Mouse (Mus musculus) gonadal fat pad, adult 2 months (tissue): Measurements from ENCODE around the gene Scd4. TPM values are rescaled to one million over a fixed set of nuclear protein-coding genes. Genes with fewer than 3 reads are reported as not detected.

ENCODE experiments used
- DNase-seq: peaks from one replicate; pipeline ENCODE4 v3.0.0-alpha.2; 2012; ENCODE audit warnings: low read depth
- polyA plus RNA-seq: library from polyadenylated mRNA; depleted of rRNA; stranded (reverse); fragments of >200 nt; gene quantifications from 2 replicates; pipeline ENCODE4 v1.2.3, GENCODE M21; 2012; rRNA removed

The Scd4 gene
- polyA plus RNA-seq, 1 experiment: 0.73 TPM

DNA sequence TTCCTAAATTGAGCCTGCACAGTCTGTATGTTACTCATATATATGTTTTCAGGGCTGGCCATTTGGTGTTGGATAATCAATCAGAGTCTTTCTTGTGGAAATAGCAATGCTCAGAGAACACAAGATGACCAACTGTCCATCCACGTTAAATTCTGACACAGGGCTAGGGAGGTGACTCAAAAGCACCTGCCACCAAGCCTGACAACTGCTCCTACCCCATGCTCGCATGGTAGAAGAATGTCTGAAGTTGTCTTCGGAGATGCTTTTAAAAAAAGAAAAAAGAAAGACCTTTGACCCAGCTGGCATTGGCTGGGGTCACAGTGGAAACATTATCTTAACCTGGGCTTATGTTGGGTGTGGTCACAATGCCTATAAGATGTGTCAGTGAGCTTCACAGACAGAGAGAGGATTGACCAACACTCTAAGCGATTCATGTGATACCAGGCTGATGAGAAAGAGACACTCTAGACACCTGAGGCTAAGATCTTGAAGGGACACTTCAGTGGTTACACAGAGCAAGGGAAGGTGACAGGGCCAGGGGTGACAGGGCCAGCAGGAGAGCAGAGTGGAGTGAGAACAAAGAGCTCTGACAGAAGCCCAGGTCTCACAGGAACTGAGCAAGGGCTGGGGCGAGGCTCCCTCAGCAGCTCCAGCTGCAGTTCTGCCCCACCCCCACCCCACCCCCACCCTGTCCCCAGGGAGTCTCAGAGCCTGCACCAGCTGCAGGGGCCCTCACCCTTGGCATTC is 44.9 kb downstream of the Scd4 start:
- no peak for DNase-seq

DNA sequence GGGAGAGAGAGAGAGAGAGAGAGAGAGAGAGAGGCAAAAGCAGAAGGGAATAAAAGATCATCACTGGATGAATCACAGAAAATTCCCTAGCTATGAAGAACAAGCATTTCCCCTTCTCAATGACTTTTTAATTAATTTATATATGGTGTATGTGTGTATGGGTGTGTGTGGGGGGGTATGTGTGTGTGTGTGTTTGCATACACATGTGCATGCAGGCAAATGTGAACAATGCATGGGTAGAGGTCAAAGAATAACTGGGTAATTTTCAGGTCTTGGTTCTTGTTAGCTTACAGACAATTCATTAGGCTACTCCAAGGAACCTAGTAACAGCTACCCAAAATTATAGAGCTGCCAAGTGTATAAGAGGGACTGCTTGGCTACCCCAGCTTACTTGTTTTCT is 46.2 kb downstream of the Scd4 start:
- DNase-seq: no peak

DNA sequence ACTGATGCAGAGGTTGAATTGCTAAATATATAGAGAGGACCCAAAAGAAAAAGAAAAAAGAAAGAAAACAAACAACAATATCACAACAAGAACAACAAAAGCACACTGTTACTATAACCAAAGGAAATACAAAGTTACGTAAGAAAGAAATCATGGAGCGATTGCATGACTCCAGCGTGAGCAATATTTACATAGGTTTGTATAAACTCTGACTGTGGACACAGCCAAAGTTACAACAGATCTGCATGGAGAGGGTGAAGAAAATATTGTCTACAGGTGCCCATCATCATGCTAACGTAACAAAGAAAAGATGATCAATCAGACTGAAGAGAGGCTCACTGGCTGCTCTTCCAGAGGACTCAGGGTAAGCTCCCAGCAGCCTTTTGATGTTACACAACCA is 47.2 kb downstream of the Scd4 start:
- no peak for DNase-seq

DNA sequence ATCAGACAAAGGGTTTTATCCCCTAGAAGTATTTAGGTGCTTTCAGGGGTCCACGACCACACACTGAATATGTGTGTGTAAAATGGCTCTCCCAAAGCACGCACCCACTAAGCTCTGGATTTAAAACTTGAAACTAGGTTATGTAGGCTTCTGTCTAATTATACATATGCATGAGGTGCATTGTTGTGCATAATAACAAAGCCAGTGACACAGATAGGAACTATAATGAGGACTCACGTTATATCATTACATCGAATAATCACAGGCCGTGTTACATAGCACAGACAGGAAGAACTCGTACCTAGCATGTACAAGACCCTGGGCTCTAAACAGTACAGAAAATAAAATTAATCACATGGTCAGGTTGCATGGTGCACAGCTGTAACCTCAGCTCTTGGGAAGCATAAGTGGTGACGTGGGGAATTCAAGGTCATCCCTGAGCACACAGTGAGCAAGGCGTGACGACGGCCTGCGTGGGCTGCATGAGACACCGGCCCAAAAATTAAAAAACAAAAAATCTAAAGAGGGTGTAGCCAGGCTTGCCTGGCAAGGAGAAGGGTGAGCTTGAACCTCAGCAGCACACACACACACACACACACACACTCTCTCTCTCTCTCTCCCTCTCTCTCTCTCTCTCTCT is 49.9 kb downstream of the Scd4 start:
- DNase-seq: no peak

DNA sequence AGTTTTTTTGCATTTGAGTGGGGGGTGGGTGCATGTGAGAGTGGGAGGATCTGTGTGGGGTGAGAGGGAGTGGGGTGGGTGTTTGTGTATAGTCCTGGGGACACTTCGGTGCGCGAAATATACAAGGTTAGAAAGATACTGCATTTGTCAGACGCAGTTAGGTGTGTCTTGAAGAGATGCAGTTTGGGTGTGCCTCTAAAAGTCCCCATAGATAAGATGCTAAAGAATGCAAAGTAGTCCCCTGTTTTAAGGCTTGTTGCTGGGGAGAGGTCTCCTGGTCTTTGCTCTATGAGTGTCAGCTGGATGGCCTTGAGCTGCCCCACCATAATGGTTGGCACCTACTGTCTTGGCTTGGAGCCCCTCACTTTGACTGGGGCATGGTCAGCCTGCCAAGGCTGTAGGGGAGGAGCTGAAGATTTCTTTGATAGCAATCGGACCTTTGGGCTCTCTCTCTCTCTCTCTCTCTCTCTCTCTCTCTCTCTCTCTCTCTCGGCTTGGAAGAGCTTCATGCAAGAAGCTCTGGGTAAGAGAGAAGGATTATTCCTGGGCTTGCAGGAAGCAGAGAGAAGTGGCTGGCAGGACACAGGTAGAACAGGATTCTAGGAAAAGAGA is 53.1 kb downstream of the Scd4 start:
- no peak for DNase-seq

DNA sequence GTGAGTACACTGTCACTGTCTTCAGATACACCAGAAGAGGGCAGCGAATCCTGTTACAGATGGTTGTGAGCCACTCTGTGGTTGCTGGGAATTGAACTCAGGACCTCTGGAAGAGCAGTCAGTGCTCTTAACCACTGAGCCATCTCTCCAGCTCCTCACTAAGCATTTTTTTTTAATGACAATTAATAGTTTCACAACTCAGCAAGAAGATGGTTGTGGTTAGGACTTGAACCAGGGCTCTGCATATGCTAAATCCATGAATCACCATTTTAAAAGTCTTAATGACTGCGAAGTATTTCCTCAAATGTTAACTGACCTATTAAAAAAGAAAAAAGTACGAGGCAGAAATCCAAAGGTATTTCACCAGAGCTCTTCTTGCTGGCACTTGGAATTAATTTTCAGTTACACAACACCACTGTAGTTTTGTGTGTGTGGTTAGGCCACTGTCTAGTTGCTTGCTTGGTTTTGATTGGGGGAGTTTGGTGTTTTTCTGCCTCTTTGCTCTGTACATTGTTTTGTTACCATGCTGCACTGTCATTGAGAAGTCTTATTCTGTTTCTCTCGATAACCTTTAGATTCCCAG is 54.3 kb downstream of the Scd4 start:
- DNase-seq: no peak

DNA sequence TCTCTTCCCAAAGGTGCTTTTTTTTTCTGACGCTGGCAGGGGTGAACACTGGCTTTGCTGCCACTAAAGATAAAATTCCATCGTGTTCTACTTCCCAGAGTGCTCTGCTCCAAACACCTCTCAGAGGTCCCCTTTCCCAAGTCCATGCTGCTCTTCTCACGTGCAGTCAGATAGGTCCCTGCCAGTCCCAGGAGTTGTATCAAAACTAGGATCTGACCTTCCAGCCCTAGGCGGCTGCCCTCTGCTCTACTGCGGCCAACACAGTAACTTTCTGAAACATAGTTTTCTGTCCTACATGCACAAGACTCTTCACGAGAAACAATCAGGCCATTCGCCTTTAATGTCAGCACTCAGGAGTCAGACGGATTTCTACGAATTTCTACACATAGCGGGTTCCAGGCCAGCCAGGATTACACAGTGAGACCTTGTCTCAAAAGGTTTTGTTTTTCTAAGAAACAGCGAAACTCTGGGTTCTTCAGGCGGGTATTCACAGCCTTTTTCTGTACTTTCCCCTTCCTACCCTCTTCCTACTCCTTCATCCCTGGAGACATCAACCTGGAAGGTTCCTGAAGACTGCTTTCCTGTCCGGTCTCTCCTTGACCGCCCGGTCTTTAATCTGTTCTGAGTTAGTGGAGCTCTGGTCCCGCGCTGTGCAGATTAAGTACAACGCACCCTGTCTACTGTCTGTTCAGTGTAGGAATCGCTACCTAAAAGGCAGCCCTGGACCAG is 55.0 kb downstream of the Scd4 start:
- DNase-seq: no peak

DNA sequence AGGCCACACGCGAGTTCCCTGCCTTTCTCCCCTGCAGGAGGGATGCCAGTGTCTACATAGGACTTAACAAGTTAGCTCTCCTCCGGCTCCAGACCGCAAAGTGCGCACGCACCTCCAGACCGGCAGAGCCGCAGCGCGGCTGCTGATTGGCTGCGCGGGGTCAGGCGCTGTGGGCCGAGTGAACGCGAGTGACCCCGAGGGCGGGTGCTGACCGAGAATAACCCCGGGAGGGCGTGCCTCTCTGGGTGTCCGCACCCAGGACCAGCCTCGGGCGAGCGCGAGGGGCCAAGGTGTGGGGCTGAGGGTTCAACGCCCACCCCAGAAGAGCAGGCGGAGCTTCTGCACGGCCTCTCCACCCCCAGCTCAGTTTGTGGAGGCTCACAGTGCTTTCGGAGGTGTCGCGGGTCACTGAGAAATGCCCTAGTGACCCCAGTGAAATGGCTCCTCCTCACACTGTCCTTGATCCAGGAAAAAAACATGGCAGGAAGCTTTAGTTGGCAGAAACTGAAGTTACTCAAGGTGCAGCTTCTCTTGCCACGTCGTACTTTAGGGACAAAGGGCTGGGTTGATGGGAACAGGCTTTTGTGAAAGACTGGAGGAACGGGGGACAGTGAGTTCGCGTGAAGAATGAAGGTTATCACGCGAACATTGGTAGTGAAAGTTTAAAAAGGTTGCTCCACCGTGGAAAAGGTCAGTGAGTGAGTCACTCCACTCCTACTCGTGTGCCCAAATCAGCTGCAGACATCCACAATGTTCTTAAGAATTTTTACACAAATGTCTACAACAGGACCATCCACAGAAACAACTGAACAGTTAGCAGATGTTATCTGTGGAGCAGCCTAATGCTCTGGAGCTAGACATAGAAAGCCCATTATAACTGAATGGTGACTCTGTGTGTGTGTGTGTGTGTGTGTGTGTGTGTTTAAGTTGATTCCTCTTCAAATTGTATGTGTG is 55.9 kb downstream of the Scd4 start:
- no peak for DNase-seq

DNA sequence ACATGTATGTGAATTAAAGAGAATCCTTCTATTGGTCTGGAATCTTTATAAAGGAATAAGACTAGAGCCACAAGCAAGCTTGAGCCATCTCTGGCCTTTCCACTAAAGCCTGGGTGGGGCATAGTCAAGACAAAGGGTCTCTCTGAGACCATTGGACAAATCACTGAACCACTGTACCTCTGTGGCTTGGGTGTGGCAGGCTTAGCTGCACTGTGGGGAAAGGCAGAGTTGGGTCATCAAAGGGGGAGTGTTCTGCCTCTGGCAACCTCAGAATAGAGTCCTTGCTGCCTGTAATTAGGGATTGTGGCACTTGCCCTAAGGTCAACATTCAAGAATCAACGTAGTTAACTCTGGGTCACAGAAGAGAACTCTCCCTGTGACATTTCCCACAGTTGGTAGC is 56.6 kb downstream of the Scd4 start:
- DNase-seq: no peak

DNA sequence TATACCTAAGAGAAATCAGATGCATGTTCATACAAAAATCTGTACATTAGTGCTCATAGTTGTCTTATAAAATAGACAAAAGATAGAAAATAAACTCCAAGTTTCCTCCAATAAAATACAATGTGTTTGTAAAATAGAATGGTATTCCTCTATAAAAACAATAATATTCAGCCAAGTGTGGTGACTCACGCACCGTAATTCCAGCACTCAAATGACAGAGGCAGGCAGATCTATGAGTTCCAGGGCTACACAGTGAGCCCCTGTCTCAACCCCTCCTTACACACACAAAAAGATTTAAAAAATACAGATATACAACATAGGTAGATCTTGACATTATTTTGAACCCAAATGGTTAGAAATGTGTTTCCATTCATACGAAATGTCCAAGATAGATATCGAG is 59.0 kb downstream of the Scd4 start:
- no peak for DNase-seq

DNA sequence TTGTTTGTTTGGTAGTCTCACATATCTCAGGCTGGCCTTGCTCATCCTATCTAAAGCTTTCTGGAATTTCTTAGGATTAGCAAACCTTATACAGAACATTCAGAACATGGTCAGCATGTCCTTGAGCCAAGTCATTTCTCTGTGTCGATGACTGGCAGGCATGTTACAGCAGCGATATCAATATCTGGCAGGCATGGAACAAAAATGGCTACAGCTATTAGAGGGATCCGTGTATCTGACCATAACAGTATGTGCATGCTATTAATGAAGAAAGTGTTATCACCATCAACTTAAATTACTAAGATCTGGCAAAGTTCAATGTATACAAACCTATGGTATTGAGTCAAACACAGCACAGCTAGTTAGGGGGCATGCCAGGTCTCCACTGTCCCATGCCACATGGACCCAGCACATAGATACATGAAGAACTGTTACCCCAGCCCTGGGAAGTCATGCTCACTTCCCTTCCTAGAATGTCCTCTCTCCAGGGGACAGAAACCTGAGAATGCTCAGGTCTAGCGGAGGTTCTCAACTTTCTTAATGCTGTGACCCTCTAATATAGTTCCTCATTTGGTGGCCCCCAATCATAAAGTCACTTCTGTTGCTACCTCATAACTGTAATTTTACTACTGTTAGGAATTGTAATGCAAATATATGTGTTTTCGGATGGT is 59.6 kb downstream of the Scd4 start:
- no peak for DNase-seq

DNA sequence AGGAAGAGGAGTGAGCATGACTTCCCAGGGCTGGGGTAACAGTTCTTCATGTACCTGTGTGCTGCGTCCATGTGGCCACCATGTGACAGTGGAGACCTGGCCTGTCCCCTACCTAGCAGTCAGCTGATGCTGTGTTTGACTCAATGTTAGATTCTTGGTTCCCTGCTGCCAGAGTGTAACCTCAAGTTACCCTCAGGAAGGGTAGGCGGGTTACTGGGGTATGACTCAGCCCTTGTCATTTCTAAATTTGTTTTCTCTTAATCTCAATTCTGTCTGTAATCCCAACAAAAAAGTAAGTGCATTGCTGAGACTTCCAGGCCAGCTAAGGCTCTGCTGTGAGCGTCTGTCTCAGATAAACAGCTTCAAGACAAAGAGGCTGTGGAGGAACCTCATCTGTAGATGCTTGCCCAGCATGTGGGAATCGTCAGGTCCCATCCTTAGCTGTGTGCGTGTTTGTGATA is 61.1 kb downstream of the Scd4 start:
- DNase-seq: no peak

DNA sequence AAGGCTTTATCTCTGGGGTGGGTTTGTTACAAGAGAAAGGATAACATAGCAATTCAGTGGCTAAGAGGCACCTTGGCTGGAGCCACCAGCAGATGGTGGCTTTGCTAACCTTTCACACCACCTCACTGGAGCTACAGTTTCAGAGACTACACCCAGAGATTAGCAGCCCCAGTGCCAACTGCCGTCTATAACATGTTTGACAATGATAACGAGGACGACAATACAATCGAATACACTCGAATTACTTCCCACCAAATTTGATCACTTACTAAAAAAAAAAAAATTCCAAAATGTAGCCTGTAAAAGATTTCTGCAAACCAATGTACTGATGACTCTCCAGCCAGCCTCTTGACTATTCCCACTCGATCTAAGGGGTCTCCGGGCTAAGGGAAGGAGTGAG is 62.1 kb downstream of the Scd4 start:
- no peak for DNase-seq

Other genes with a start within 250 kb of the Scd4 start
- gene Chuk, start 225.6 kb upstream of the Scd4 start, polyA plus RNA-seq: 19.4 and 20.0 TPM in 2 replicates
- gene Cwf19l1, start 197.2 kb upstream of the Scd4 start, polyA plus RNA-seq: 8.0 and 8.5 TPM in 2 replicates
- 21.3 and 22.1 TPM in 2 replicates for gene Bloc1s2, start 186.6 kb upstream of the Scd4 start, polyA plus RNA-seq
- gene Pkd2l1, start 140.7 kb upstream of the Scd4 start, polyA plus RNA-seq: 0.84 and 1.1 TPM in 2 replicates
- 6.0 and 11.4 TPM in 2 replicates for gene Scd3, start 129.8 kb upstream of the Scd4 start, polyA plus RNA-seq
- 426 and 494 TPM in 2 replicates for gene Scd2, start 39.4 kb upstream of the Scd4 start, polyA plus RNA-seq
- gene Scd1, start 74.8 kb downstream of the Scd4 start, polyA plus RNA-seq: 3,525 and 4,693 TPM in 2 replicates
- gene Wnt8b, start 160.4 kb downstream of the Scd4 start, polyA plus RNA-seq: 0.05 and 0.22 TPM in 2 replicates
- gene Sec31b, start 212.8 kb downstream of the Scd4 start, polyA plus RNA-seq: 8.7 and 9.2 TPM in 2 replicates
- gene Gm20538, start 219.7 kb downstream of the Scd4 start, polyA plus RNA-seq: not detected in 2 replicates
- gene Ndufb8, start 222.3 kb downstream of the Scd4 start, polyA plus RNA-seq: 745 and 800 TPM in 2 replicates
- 18.3 and 18.7 TPM in 2 replicates for gene Hif1an, start 229.8 kb downstream of the Scd4 start, polyA plus RNA-seq